Mouse (Mus musculus) forebrain, embryonic 13.5 days (tissue): ENCODE measurements around the gene Lrrfip2. TPM values are rescaled to one million over a fixed set of nuclear protein-coding genes. Genes with fewer than 3 reads are reported as not detected.

ENCODE experiments used
- ATAC-seq: fragments of 200-750 bp; cut with Nextera tagmentation; 2 replicates; pipeline ENCODE4 v1.8.0; 2017
- H3K27ac ChIP-seq: fragments of 300-500 bp; sonication (generic); 2 replicates; pipeline ENCODE4 v1.5.1; 2015; ENCODE audit warnings: inconsistent platforms, mild to moderate bottlenecking, moderate library complexity
- H3K27me3 ChIP-seq: fragments of 300-500 bp; sonication (generic); 2 replicates; pipeline ENCODE4 v1.6.1; 2015; ENCODE audit warnings: mild to moderate bottlenecking, inconsistent platforms
- H3K36me3 ChIP-seq: fragments of 300-500 bp; sonication (generic); 2 replicates; pipeline ENCODE4 v1.6.1; 2015; ENCODE audit warnings: mild to moderate bottlenecking, inconsistent platforms; ENCODE audit not compliant: poor library complexity, severe bottlenecking
- H3K4me1 ChIP-seq: fragments of 300-500 bp; sonication (generic); 2 replicates; pipeline ENCODE4 v1.6.1; 2015; ENCODE audit warnings: inconsistent platforms
- H3K4me2 ChIP-seq: fragments of 300-500 bp; sonication (generic); 2 replicates; pipeline ENCODE4 v1.6.1; 2015; ENCODE audit warnings: inconsistent platforms, mild to moderate bottlenecking, moderate library complexity
- H3K4me3 ChIP-seq: fragments of 300-500 bp; sonication (generic); 2 replicates; pipeline ENCODE4 v1.5.1; 2015; ENCODE audit warnings: mild to moderate bottlenecking, inconsistent platforms
- H3K9ac ChIP-seq: fragments of 300-500 bp; sonication (generic); 2 replicates; pipeline ENCODE4 v1.6.1; 2015; ENCODE audit warnings: mild to moderate bottlenecking, inconsistent platforms
- H3K9me3 ChIP-seq: fragments of 300-500 bp; sonication (generic); replicated peaks from 2 replicates; pipeline ENCODE4 v1.6.1; 2016; ENCODE audit warnings: inconsistent platforms
- WGBS: fragments of 180-500 bp; shearing (Covaris S2); methylation state at CpG from one replicate; pipeline ENCODE4 v1.1.7; 2015; 5-methylcytosine and 5-hydroxymethylcytosine counted together
- polyA plus RNA-seq: library from polyadenylated mRNA; unstranded; fragments of >200 nt; fragmentation: Nextera tagmentation; extraction: Ambion mirVana; gene quantifications from 2 replicates; pipeline ENCODE4 v1.2.1, GENCODE M21; 2015

Lrrfip2 gene
- polyA plus RNA-seq, 1 experiment from 2014 or later: 42.1 TPM

DNA sequence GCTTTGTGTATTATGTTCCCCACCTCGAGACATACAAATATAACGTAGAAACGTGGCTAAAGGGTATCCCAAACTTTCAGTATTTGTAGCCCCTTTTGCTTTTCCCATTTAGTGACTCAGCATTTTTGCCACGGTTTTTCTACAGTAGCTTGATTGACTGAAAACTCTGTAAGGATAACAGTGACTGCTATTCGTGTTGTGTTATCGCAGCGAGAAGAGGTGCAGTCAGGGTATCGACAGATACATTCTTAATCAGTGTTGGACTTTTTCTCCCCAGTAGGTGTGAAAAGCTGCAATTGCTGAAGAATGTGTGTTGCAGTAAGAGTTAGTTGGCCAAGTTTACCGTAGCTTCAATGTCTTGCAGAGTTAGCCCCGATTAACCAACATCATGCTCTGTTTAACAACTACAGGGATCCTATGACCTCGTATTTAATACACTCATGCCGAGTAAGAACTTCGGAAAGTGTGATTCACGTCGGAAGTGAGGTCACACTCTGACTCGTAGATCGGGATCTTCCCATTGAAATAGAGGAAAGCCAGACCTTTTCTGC lies 1.6 kb downstream of the Lrrfip2 start:
- Histone ChIP-seq H3K4me3 (peak overlapping the region; percentile 97), H3K36me3 (no peaks in the 10 kb centered on the region), H3K27me3 (no peaks in the 10 kb centered on the region), H3K9ac (peak overlapping the region; percentile 91), H3K4me2 (peak overlapping the region; percentile 85), H3K27ac (0 out of 2 replicates have a peak overlapping the region, but pooled peaks have one; percentile 67), H3K9me3 (no peaks in the 10 kb centered on the region), H3K4me1 (peaks cover 19% of the 10 kb centered on the region)
- 13% methylated on average over 17 of the region's 17 CpGs for WGBS
- no peak for ATAC-seq

DNA sequence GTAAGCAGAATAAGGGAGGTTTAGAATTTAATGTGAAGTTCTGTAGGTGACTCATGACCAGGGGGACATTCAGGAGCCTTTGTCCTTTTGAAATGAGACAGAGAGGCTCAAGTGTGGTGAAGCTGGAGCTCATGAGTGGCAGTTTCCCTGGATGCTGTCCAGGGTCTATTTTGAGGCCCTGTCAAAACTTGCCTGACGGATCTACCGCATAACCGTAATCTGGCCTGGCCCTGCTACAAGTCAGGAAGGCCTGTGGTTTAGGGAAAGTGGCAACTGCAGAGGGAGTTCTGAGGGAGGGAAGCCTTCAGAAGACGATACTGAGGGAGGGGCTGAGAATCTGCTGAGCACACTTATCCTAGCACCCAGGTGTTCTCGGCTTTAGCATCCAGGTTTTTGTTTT lies 5.1 kb downstream of the Lrrfip2 start:
- ATAC-seq: no peak
- Histone ChIP-seq H3K9ac (no peak overlapping the region), H3K27me3 (no peaks in the 10 kb centered on the region), H3K9me3 (no peaks in the 10 kb centered on the region), H3K4me3 (no peak overlapping the region), H3K36me3 (no peaks in the 10 kb centered on the region), H3K4me2 (no peak overlapping the region), H3K4me1 (peaks cover 13% of the 10 kb centered on the region), H3K27ac (no peak overlapping the region)
- 84% methylated on average over 5 of the region's 5 CpGs for WGBS

DNA sequence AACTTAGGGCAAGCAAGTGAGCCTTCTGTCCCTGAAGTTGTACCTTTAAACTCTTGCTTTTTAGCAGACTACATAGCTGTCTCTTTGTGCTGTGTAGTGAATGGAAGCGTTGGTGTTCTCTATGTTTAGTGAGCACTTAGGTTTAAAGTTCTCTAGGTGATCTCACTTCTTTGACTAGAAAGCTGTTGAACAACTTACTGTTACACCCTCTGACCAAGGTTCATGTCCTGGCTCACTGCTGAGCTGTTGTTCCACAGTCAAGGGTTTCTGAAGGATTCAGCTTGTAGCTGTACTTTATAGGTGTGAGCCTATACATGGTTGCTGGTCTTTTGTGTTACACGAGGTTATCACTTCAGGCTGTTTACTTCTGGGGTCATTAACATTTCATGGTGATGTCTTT lies 5.9 kb downstream of the Lrrfip2 start:
- H3K9me3 ChIP-seq: no peaks in the 10 kb centered on the region
- H3K27me3 ChIP-seq: no peaks in the 10 kb centered on the region
- ATAC-seq: no peak
- no peak overlapping the region for H3K27ac ChIP-seq
- H3K4me2 ChIP-seq: no peak overlapping the region
- WGBS: 80% methylated on average over 2 of the region's 2 CpGs
- H3K4me3 ChIP-seq: no peak overlapping the region
- H3K4me1 ChIP-seq: peaks cover 11% of the 10 kb centered on the region
- H3K36me3 ChIP-seq: no peaks in the 10 kb centered on the region
- H3K9ac ChIP-seq: no peak overlapping the region

DNA sequence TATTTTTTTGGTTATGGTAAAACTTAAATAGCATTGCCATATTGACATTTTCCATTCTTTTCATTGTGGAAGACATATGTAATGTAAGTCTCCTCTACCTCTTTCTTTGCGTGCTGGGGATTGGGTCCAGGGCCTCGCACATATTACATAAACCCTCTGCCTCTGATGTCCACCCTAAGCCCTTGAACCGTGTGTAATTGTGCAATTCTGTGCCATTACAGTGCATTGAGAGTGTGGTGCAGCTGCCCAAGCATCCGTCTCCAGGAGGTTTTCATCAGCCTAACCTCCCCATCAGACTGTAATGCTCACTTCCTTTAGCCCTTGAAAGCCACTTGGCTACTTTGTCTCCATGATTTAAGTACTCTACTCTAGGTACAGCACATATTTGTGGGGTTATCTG lies 7.0 kb downstream of the Lrrfip2 start:
- no peaks in the 10 kb centered on the region for H3K9me3 ChIP-seq

DNA sequence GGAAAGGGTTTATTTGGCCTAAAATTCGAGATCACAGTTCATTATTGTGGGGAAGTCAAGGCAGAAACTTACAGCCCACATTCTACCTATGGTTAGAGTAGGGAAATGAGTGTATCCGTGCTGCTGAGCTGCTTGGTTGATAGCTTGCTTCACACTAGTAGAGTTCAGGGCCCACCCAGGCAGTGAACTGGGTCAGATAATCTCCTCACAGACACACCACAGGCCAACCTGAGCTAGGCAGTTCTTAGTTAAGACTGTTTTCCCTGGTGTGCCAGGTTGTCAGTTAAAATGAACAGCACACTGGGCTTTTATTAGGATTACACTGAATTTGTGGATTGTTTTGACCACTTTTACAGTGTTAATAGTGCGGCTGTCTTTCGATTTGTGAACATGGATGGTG lies 9.3 kb downstream of the Lrrfip2 start:
- 77% methylated on average over 4 of the region's 4 CpGs for WGBS
- Histone ChIP-seq H3K4me1 (no peaks in the 10 kb centered on the region), H3K36me3 (no peaks in the 10 kb centered on the region), H3K27ac (no peak overlapping the region), H3K9ac (no peak overlapping the region), H3K4me2 (no peak overlapping the region), H3K4me3 (no peak overlapping the region), H3K9me3 (no peaks in the 10 kb centered on the region), H3K27me3 (no peaks in the 10 kb centered on the region)
- ATAC-seq: no peak

More for the DNA sequence above, 7.0 kb downstream of the Lrrfip2 start:
- Histone ChIP-seq H3K4me1 (peaks cover 3% of the 10 kb centered on the region; the same call in 1 of the 2 replicates), H3K4me3 (no peak overlapping the region), H3K4me2 (no peak overlapping the region), H3K36me3 (no peaks in the 10 kb centered on the region), H3K9ac (no peak overlapping the region), H3K27me3 (no peaks in the 10 kb centered on the region), H3K27ac (no peak overlapping the region)
- 85% methylated on average over 4 of the region's 4 CpGs for WGBS
- ATAC-seq: no peak

DNA sequence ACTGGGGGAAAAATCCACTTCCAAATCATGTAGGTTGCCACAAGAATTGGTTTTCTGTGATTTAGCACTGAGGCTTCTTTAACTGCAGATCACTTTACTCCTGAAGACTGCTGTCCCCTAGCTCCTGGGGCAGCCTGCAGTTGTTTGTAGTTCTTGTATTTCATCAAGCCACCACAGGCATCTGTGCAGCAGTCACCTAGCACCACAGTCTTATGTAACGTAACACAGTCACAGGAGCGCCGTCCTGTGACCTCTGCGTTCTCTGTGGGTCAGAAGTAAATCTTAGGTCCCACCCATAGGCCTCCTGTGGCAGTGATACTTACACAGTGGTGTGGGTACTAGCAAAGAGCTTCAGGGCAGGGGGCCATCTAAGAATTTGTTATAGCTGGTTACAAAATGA lies 10.4 kb downstream of the Lrrfip2 start:
- H3K4me1 ChIP-seq: no peaks in the 10 kb centered on the region
- no peak overlapping the region for H3K27ac ChIP-seq
- no peak for ATAC-seq
- H3K9ac ChIP-seq: no peak overlapping the region
- no peaks in the 10 kb centered on the region for H3K36me3 ChIP-seq
- H3K4me2 ChIP-seq: no peak overlapping the region
- no peak overlapping the region for H3K4me3 ChIP-seq
- no peaks in the 10 kb centered on the region for H3K9me3 ChIP-seq
- 88% methylated on average over 4 of the region's 4 CpGs for WGBS
- no peaks in the 10 kb centered on the region for H3K27me3 ChIP-seq

DNA sequence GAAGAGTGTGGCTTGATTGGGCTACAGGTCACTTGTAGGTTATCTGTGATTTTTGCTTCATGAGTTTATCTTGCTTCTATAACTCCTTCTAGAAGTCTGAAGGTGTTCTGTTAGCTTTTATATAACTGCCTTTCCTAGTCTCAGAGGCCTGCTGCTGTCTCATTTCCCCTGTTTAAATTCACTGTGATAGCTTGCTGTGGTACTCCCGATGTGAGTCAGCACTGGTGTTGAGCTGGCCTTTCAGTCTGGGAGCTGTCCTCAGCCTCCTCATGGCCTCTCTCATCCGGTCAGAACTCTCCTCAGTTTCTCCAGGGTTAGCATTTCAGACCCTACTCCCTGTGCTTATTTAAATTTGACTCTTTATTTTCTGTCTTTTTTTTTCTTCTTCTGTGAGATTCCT lies 12.7 kb downstream of the Lrrfip2 start:
- Histone ChIP-seq H3K9ac (no peak overlapping the region), H3K9me3 (no peaks in the 10 kb centered on the region), H3K4me2 (no peak overlapping the region), H3K4me3 (no peak overlapping the region), H3K36me3 (no peaks in the 10 kb centered on the region), H3K4me1 (no peaks in the 10 kb centered on the region), H3K27ac (no peak overlapping the region), H3K27me3 (no peaks in the 10 kb centered on the region)
- ATAC-seq: no peak
- WGBS: 89% methylated on average over 2 of the region's 2 CpGs

DNA sequence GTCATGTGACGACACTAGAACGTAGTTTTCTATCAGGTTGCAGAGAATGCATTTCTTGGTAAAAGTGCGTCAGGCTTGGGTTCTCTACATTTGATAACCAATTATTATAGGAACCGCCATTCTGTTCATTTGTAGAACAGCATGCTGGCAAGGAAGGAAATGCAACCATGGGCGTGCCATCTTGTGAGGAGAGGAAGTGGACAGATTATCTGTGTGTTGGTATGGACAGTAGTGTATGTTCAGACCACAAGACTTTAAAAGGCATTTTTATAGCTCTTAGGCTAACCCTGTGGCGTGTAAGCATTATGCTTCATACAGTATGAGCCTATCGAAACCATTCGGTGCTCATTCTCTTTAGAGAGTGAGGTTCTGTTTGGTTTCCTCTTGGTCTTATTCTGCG lies 20.8 kb downstream of the Lrrfip2 start:
- H3K27me3 ChIP-seq: no peaks in the 10 kb centered on the region
- H3K36me3 ChIP-seq: no peaks in the 10 kb centered on the region
- no peak overlapping the region for H3K4me2 ChIP-seq
- no peaks in the 10 kb centered on the region for H3K4me1 ChIP-seq
- no peak overlapping the region for H3K27ac ChIP-seq
- no peaks in the 10 kb centered on the region for H3K9me3 ChIP-seq
- no peak overlapping the region for H3K9ac ChIP-seq
- no peak for ATAC-seq
- 97% methylated on average over 9 of the region's 9 CpGs for WGBS
- H3K4me3 ChIP-seq: no peak overlapping the region

DNA sequence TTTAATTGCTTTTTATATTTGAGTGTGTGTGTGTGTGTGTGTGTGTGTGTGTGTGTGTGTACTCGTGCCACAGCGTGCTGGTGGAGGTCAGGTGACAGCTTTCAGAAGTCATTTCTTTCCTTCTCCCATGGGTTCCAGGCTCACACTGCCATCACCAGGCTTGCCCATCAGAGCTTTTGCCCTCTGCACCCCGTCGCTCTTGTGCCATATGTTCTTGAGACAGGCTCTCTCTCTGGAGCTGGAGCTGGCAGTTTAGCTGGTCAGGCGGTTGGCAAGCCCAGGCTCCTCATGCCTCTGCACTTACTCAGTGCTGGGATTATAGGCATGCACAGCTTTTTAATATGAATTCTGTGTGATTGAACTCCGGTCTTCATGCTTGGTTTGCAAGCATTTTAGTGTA lies 25.3 kb downstream of the Lrrfip2 start:
- Histone ChIP-seq H3K27me3 (no peaks in the 10 kb centered on the region), H3K9ac (no peak overlapping the region), H3K36me3 (no peaks in the 10 kb centered on the region), H3K4me3 (no peak overlapping the region), H3K27ac (no peak overlapping the region), H3K4me2 (no peak overlapping the region), H3K4me1 (0 out of 2 replicates have a peak, but pooled peaks cover 2% of the 10 kb centered on the region), H3K9me3 (no peaks in the 10 kb centered on the region)
- WGBS: 96% methylated on average over 6 of the region's 6 CpGs
- no peak for ATAC-seq

DNA sequence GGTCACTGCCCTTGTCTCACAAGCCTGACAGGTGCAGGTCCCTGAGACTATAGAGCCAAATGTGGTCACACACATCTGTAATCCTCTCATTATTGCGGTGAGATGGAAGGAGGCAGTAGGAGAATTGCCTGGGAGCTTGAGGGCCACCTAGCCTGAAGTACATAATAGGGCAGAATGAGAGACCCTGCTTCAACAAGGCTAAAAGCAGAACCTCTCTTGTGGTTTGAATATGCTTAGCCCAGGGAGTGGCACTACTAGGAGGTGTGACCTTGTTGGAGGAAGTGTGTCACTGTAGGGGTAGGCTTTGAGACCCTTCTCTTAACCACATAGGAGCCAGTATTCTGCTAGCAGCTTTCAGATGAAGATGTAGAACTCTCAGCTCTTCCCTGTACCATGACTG lies 26.0 kb downstream of the Lrrfip2 start:
- Histone ChIP-seq H3K4me2 (no peak overlapping the region), H3K9ac (no peak overlapping the region), H3K27me3 (no peaks in the 10 kb centered on the region), H3K4me3 (no peak overlapping the region), H3K4me1 (0 out of 2 replicates have a peak, but pooled peaks cover 2% of the 10 kb centered on the region), H3K9me3 (no peaks in the 10 kb centered on the region), H3K27ac (no peak overlapping the region), H3K36me3 (no peaks in the 10 kb centered on the region)
- ATAC-seq: no peak
- 88% methylated on average over 1 of the region's 1 CpGs for WGBS

DNA sequence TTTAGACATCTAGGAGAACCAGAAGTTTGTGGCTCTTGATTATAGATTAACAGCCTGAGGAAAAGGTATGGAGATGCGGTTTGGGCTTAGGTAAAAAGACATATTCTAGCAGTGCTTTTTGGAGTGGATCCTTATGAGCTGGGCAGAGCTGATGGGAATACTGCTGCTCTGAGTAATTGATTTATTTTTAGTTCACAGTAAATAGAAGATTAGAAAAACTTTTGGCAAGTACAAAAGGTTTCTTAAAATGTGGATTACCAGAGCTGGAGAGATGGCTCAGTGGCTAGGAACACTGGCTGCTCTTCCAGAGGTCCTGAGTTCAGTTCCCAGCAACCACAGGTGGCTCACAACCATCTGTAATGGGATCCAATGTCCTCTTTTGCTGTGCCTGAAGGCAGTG lies 27.3 kb downstream of the Lrrfip2 start:
- no peaks in the 10 kb centered on the region for H3K27me3 ChIP-seq
- no peak for ATAC-seq

DNA sequence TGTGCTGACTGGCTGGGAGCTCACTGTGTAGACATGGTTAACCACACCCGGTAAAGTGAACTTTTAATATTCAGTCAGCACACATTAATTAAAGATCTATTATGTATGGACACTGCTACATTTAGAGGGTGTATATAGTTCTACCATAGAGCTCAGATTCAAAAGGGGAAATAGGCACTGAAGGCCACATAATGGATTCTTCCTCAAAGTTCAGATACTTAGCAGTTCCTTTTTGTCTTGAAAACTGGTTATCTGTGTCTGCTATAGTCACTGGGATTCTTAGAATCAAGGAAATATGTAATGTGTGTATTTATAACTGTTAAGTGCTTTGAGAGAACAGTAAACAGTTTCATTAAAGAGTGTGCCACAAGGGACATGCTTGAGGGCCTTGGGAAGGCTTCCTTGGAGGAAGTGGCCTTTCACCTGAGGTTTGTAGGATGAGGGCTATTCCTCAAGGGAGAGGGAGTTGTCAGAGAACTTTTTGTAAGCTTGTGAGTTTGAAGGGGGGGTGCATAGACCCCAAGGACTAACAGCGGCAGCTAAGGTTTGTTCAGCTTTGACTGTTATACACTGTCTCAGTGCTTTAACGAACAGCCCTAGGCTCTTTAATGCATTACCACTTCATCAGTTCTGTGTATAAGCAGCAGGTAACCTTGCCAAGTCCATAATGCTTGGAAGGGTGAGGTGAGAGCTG lies 28.3 kb downstream of the Lrrfip2 start:
- Histone ChIP-seq H3K4me1 (0 out of 2 replicates have a peak, but pooled peaks cover 2% of the 10 kb centered on the region), H3K27me3 (no peaks in the 10 kb centered on the region), H3K9me3 (no peaks in the 10 kb centered on the region), H3K27ac (no peak overlapping the region), H3K4me2 (no peak overlapping the region), H3K9ac (no peak overlapping the region), H3K4me3 (no peak overlapping the region), H3K36me3 (no peaks in the 10 kb centered on the region)
- no peak for ATAC-seq
- WGBS: 87% methylated on average over 3 of the region's 3 CpGs

More for the DNA sequence above, 27.3 kb downstream of the Lrrfip2 start:
- no peak overlapping the region for H3K9ac ChIP-seq
- H3K27ac ChIP-seq: no peak overlapping the region
- H3K36me3 ChIP-seq: no peaks in the 10 kb centered on the region
- H3K4me2 ChIP-seq: no peak overlapping the region
- H3K4me1 ChIP-seq: 0 out of 2 replicates have a peak, but pooled peaks cover 2% of the 10 kb centered on the region
- no peaks in the 10 kb centered on the region for H3K9me3 ChIP-seq
- no peak overlapping the region for H3K4me3 ChIP-seq
- 98% methylated on average over 1 of the region's 1 CpGs for WGBS
